In the genomic region with DNA sequence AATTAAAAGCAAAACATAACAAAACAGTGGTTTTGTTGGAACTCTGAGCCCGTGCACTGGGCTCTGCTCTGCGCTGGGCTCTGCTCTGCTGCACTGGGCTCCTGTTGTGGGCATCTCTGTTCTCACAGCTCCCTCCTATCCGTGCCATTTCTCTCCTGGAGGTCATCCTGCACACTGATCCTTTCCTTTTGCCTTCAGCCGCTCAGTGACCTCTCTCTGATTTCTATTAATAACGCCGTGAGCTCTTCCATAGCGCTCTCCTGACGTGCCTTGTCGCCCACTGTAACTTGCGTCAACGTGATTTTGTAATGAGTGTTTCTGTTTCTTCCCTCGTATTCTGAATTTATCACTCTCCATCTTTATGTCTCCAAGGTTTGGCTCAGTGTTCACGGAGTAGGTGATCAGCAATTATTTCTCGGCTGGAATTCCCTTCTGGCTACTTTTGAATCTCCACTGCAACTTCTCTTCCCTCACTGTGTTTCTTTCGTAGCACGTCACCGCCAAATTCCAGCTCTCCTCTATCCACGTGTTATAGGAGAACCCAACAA, we compare ENCODE assay signal across 12 mouse cellular contexts.
"Had no signal": no experiment of that assay in that cellular context is flagged by ENCODE, and none has a peak within 500 bp of the region (broad histone marks: within the 10 kb centered on the region; RNA-seq: fewer than 3 reads in every experiment).

No protein-coding gene starts in this region.

- H3K4me2 ChIP-seq: liver, embryonic 13.5 days; midbrain, embryonic 11.5 days had no signal

- H3K4me3 ChIP-seq: left cerebral cortex, adult 2 months; liver, embryonic 13.5 days had no signal

- H3K27ac ChIP-seq: left cerebral cortex, adult 2 months; liver, embryonic 13.5 days had no signal

- H3K9me3 ChIP-seq: liver, embryonic 13.5 days had no signal

- DNase-seq: kidney, postnatal 10 days; kidney, postnatal 36 days; layer of hippocampus, postnatal 36 days; liver, embryonic 13.5 days; lung, adult 2 months; lung, postnatal 14 days; lung, postnatal 4 days; midbrain, embryonic 14.5 days; thymus, adult 18-20 months; thymus, postnatal 36 days had no signal

- H3K4me1 ChIP-seq: liver, embryonic 13.5 days had no signal

- H3K9ac ChIP-seq: liver, embryonic 13.5 days had no signal

- H3K27me3 ChIP-seq: liver, embryonic 13.5 days had no signal

- H3K36me3 ChIP-seq: liver, embryonic 13.5 days had no signal
